Mouse (Mus musculus) bone marrow, adult 2 months (tissue): ENCODE measurements around the gene Ptpn4. TPM values are rescaled to one million over a fixed set of nuclear protein-coding genes. Genes with fewer than 3 reads are reported as not detected.

Source experiments
- H3K27ac ChIP-seq: fragments of 200-500 bp; 2 replicates; pipeline ENCODE4 v1.5.1; 2012; ENCODE audit warnings: low read depth, mild to moderate bottlenecking, control low read depth, inconsistent platforms, low read length; ENCODE audit not compliant: control insufficient read depth, poor library complexity, insufficient read depth
- H3K4me1 ChIP-seq: fragments of 200-500 bp; 2 replicates; pipeline ENCODE4 v1.6.1; 2011; ENCODE audit warnings: low read length; ENCODE audit not compliant: control insufficient read depth, insufficient read depth
- H3K4me3 ChIP-seq: fragments of 200-500 bp; replicated peaks from 2 replicates; pipeline ENCODE3; 2011; ENCODE audit warnings: mild to moderate bottlenecking, low read depth, low read length, control low read depth; ENCODE audit not compliant: control insufficient read depth
- CTCF ChIP-seq: fragments of 200-500 bp; IDR thresholded peaks from 2 replicates; pipeline ENCODE4 v1.5.1; 2011; ENCODE audit warnings: low read length, control low read depth; ENCODE audit not compliant: control insufficient read depth, insufficient read depth
- POLR2A ChIP-seq: fragments of 200-500 bp; IDR thresholded peaks from 2 replicates; pipeline ENCODE4 v1.6.1; 2011; ENCODE audit warnings: low read depth, mild to moderate bottlenecking, control low read depth, low read length, borderline replicate concordance; ENCODE audit not compliant: control insufficient read depth
- WGBS: fragments of 180-500 bp; shearing (Covaris S2); methylation state at CpG from one replicate; pipeline ENCODE4 v1.1.7; 2018; 5-methylcytosine and 5-hydroxymethylcytosine counted together
- polyA plus RNA-seq: library from polyadenylated mRNA; stranded (reverse); fragments of >200 nt; gene quantifications from 2 replicates; pipeline ENCODE4 v1.2.4, GENCODE M21; 2011; ENCODE audit warnings: low replicate concordance; ENCODE audit not compliant: missing spikeins, insufficient read depth, insufficient read length

Ptpn4 gene
- polyA plus RNA-seq, 1 experiment, result 1.3 TPM

GRCm38 (mm10) chr1:119681663-119682213 lies 155.7 kb downstream of the Ptpn4 start:
- Histone ChIP-seq H3K27ac (no peak overlapping the region), H3K4me1 (no peaks in the 10 kb centered on the region), H3K4me3 (no peak overlapping the region)
- WGBS, result 75% methylated on average over 2 of the region's 2 CpGs
- TF ChIP-seq POLR2A (no peak), CTCF (no peak)

GRCm38 (mm10) chr1:119674984-119675383 lies 162.4 kb downstream of the Ptpn4 start:
- no peak overlapping the region for H3K4me3 ChIP-seq
- H3K27ac ChIP-seq, result no peak overlapping the region
- TF ChIP-seq CTCF (0 out of 2 replicates have a peak, but pooled peaks have one; percentile 6), POLR2A (no peak)
- H3K4me1 ChIP-seq, result no peaks in the 10 kb centered on the region
- 42% methylated on average over 1 of the region's 1 CpGs for WGBS

- TF ChIP-seq CTCF, result no peak
- TF ChIP-seq POLR2A, result no peak
- WGBS, result 78% methylated on average over 7 of the region's 7 CpGs
- H3K4me1 ChIP-seq, result no peaks in the 10 kb centered on the region
- no peak overlapping the region for H3K27ac ChIP-seq
- H3K4me3 ChIP-seq, result no peak overlapping the region
Measured at GRCm38 (mm10) chr1:119666904-119667303, 170.5 kb downstream of the Ptpn4 start.

- Histone ChIP-seq H3K27ac (no peak overlapping the region), H3K4me1 (no peaks in the 10 kb centered on the region), H3K4me3 (no peak overlapping the region)
- no peak for TF ChIP-seq POLR2A
- no peak for TF ChIP-seq CTCF
- WGBS, result 83% methylated on average over 2 of the region's 2 CpGs
Measured at GRCm38 (mm10) chr1:119654307-119654706, 183.1 kb downstream of the Ptpn4 start.

GRCm38 (mm10) chr1:119650386-119650785 lies 187.0 kb downstream of the Ptpn4 start:
- Histone ChIP-seq H3K4me1 (no peaks in the 10 kb centered on the region; the same call in 1 of the 2 replicates), H3K27ac (no peak overlapping the region), H3K4me3 (no peak overlapping the region)
- no peak for TF ChIP-seq CTCF
- TF ChIP-seq POLR2A, result no peak
- WGBS, result 95% methylated on average over 5 of the region's 5 CpGs

- H3K27ac ChIP-seq, result no peak overlapping the region
- no peaks in the 10 kb centered on the region; the same call in 1 of the 2 replicates for H3K4me1 ChIP-seq
- WGBS, result 84% methylated on average over 2 of the region's 2 CpGs
- TF ChIP-seq POLR2A (no peak), CTCF (no peak)
- H3K4me3 ChIP-seq, result no peak overlapping the region
Measured at GRCm38 (mm10) chr1:119649627-119650026, 187.8 kb downstream of the Ptpn4 start.

- TF ChIP-seq CTCF, result no peak
- TF ChIP-seq POLR2A, result no peak
- no peaks in the 10 kb centered on the region; the same call in 1 of the 2 replicates for H3K4me1 ChIP-seq
- peak within 1 kb of the TSS; percentile 33; the same call in 1 of the 2 replicates for H3K27ac ChIP-seq
- H3K4me3 ChIP-seq, result peak within 1 kb of the TSS; percentile 88
- WGBS, result under 1% methylated on average over 86 of the region's 86 CpGs
Measured at GRCm38 (mm10) chr1:119648205-119649111, 189.0 kb downstream of the Ptpn4 start, which contains the start of gene Epb41l5. Gene Epb41l5, minus strand, starts transcription at chr1:119649000.

GRCm38 (mm10) chr1:119646356-119646755 lies 191.1 kb downstream of the Ptpn4 start:
- no peak overlapping the region for H3K27ac ChIP-seq
- H3K4me3 ChIP-seq, result no peak overlapping the region
- H3K4me1 ChIP-seq, result no peaks in the 10 kb centered on the region; the same call in 1 of the 2 replicates
- 79% methylated on average over 2 of the region's 2 CpGs for WGBS
- TF ChIP-seq POLR2A, result no peak
- no peak for TF ChIP-seq CTCF
